Mouse (Mus musculus): ENCODE data around the gene Fndc3b. TPM values are rescaled to one million over a fixed set of nuclear protein-coding genes. Genes with fewer than 3 reads are reported as not detected.

Gene Fndc3b
- total RNA-seq, 4 experiments from 2014 or later = 17.7 to 23.4 (median 21.2) TPM

- no peak for DNase-seq (ENCODE audit: low spot score in 2 of 2)
Observed at GRCm38 (mm10) chr3:27624974-27625591, 86.0 kb downstream of the Fndc3b start.

GRCm38 (mm10) chr3:27622451-27622850 is 88.7 kb downstream of the Fndc3b start:
- DNase-seq (ENCODE audit: low spot score in 2 of 2) = no peak

- DNase-seq (ENCODE audit: low spot score in 2 of 2) = no peak
Observed at GRCm38 (mm10) chr3:27621176-27621575, 89.9 kb downstream of the Fndc3b start.

GRCm38 (mm10) chr3:27617733-27618132 is 93.4 kb downstream of the Fndc3b start:
- DNase-seq (ENCODE audit: low spot score in 2 of 2) = no peak

- no peak for DNase-seq (ENCODE audit: low spot score in 2 of 2)
Observed at GRCm38 (mm10) chr3:27617237-27617499, 93.9 kb downstream of the Fndc3b start.

- DNase-seq (ENCODE audit: low spot score in 2 of 2) = no peak
Observed at GRCm38 (mm10) chr3:27616421-27617236, 94.5 kb downstream of the Fndc3b start.

GRCm38 (mm10) chr3:27615479-27615878 is 95.6 kb downstream of the Fndc3b start:
- no peak for DNase-seq (ENCODE audit: low spot score in 2 of 2)

GRCm38 (mm10) chr3:27613828-27614227 is 97.3 kb downstream of the Fndc3b start:
- DNase-seq (ENCODE audit: low spot score in 2 of 2) = no peak

GRCm38 (mm10) chr3:27613011-27613410 is 98.1 kb downstream of the Fndc3b start:
- DNase-seq (ENCODE audit: low spot score in 2 of 2) = no peak

GRCm38 (mm10) chr3:27611986-27612385 is 99.1 kb downstream of the Fndc3b start:
- DNase-seq (ENCODE audit: low spot score in 2 of 2) = no peak

GRCm38 (mm10) chr3:27610547-27610946 is 100.6 kb downstream of the Fndc3b start:
- DNase-seq (ENCODE audit: low spot score in 2 of 2) = no peak

- no peak for DNase-seq (ENCODE audit: low spot score in 2 of 2)
Observed at GRCm38 (mm10) chr3:27610089-27610488, 101.0 kb downstream of the Fndc3b start.

- no peak for DNase-seq (ENCODE audit: low spot score in 2 of 2)
Observed at GRCm38 (mm10) chr3:27607796-27608151, 103.3 kb downstream of the Fndc3b start.

GRCm38 (mm10) chr3:27607081-27607795 is 103.9 kb downstream of the Fndc3b start:
- DNase-seq (ENCODE audit: low spot score in 2 of 2) = peak in 1 of 2 experiments; percentile 34

GRCm38 (mm10) chr3:27606626-27607025 is 104.5 kb downstream of the Fndc3b start:
- DNase-seq (ENCODE audit: low spot score in 2 of 2) = no peak

GRCm38 (mm10) chr3:27605613-27606012 is 105.5 kb downstream of the Fndc3b start:
- DNase-seq (ENCODE audit: low spot score in 2 of 2) = no peak

- DNase-seq (ENCODE audit: low spot score in 2 of 2) = no peak
Observed at GRCm38 (mm10) chr3:27605081-27605480, 106.0 kb downstream of the Fndc3b start.

- no peak for DNase-seq (ENCODE audit: low spot score in 2 of 2)
Observed at GRCm38 (mm10) chr3:27604629-27605028, 106.5 kb downstream of the Fndc3b start.

GRCm38 (mm10) chr3:27603905-27604620 is 107.0 kb downstream of the Fndc3b start:
- no peak for DNase-seq (ENCODE audit: low spot score in 2 of 2)

GRCm38 (mm10) chr3:27600645-27601044 is 110.5 kb downstream of the Fndc3b start:
- no peak for DNase-seq (ENCODE audit: low spot score in 2 of 2)

- no peak for DNase-seq (ENCODE audit: low spot score in 2 of 2)
Observed at GRCm38 (mm10) chr3:27600197-27600596, 110.9 kb downstream of the Fndc3b start.

Data from layer of hippocampus, adult 8-10 months (tissue).